Mouse (Mus musculus): ENCODE measurements around the gene Itga10. TPM values are rescaled to one million over a fixed set of nuclear protein-coding genes. Genes with fewer than 3 reads are reported as not detected.

Itga10 gene
- polyA plus RNA-seq (2014; fragmentation: Nextera tagmentation; extraction: Ambion mirVana), result 6.4 and 8.1 TPM in 2 replicates

DNA sequence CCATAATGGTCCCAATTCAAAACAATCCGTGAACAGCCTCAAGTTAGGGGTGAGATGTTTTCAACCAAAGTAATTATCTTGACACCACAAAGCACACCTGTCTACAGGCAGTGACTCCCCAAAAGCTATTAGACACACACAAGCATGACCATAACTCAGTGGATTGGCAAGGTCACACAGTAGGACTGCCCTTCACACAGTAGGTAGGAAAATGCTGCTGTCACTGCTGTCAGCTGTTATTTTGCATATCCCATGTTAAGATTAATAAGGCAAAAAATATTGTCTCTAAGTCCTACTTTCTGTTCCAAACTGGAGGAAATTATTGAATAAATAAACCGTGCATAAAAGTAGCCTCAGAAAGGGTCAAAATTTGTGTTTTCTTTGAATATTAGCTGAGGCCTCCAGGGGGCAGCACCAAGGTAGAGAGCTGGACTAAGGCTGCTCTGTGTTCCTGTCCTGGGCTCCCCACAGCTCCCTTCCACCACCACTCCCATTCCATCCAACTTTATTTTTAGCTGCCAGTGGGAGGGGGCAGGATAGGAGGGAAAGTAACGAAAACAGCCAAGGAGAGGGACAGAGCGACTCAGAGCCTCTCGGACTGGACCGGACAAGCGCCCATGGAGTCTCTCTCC, at the start of gene Itga10:
Gene Itga10, plus strand, starts transcription at position 567 of the 632 bp plus-strand sequence.
- Histone ChIP-seq H3K4me3 (ENCODE audit: low read depth, low read length) (peak within 1 kb of the TSS; percentile 18), H3K9me3 (ENCODE audit: control insufficient read depth, low read length) (no peaks in the 10 kb centered on the region), H3K9ac (ENCODE audit: low read depth, low read length) (no peak within 1 kb of the TSS), H3K4me1 (ENCODE audit: control insufficient read depth, insufficient read depth, low read length) (no peaks in the 10 kb centered on the region), H3K4me2 (ENCODE audit: low read depth, low read length) (peak within 1 kb of the TSS; percentile 20; the same call in 1 of the 2 replicates), H3K27me3 (replicated peaks; ENCODE audit: control insufficient read depth, insufficient read depth, low read length) (no peaks in the 10 kb centered on the region), H3K36me3 (ENCODE audit: control insufficient read depth, insufficient read depth, low read length) (peaks cover 43% of the 10 kb centered on the region), H3K27ac (replicated peaks; ENCODE audit: low read depth, low read length) (peak within 1 kb of the TSS; percentile 67)
- WGBS, result 55% methylated on average over 7 of the region's 7 CpGs
- DNase-seq (ENCODE audit: low spot score) (peak; percentile 67), ATAC-seq (ENCODE audit: low read depth) (peak; percentile 75; the same call in 1 of the 2 replicates)

DNA sequence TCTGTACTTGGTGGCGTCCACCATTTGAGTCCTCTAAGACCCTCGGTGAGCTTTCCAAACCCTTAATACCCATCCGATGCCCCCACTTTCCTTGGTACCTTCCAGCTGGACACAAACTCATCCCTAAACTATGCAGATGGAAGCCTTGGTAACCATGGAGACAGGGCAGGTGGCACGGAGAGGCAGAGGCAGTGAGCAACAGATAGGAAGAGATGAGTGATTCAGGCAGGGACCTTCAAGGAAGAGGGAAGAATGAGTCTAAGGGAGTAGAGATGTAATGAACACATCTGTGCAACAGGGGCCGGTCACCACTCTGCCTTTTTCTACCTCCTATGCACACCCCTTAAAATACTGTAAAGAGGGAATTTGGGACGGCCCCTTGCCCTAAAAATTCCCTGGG, 49.7 kb upstream of the Itga10 start:
- ATAC-seq (ENCODE audit: low read depth) (no peak), DNase-seq (ENCODE audit: low spot score) (no peak)
- H3K4me1 ChIP-seq (ENCODE audit: control insufficient read depth, insufficient read depth, low read length), result peaks cover 32% of the 10 kb centered on the region
- no peaks in the 10 kb centered on the region for H3K36me3 ChIP-seq (ENCODE audit: control insufficient read depth, insufficient read depth, low read length)
- 25% methylated on average over 6 of the region's 6 CpGs for WGBS
- peak overlapping the region; percentile 99 for H3K4me2 ChIP-seq (ENCODE audit: low read depth, low read length)
- H3K4me3 ChIP-seq (ENCODE audit: low read depth, low read length), result peak overlapping the region; percentile 58; the same call in 1 of the 2 replicates
- no peak overlapping the region for H3K9ac ChIP-seq (ENCODE audit: low read depth, low read length)
- H3K9me3 ChIP-seq (ENCODE audit: control insufficient read depth, low read length), result no peaks in the 10 kb centered on the region
- peaks cover 7% of the 10 kb centered on the region for H3K27me3 ChIP-seq (replicated peaks; ENCODE audit: control insufficient read depth, insufficient read depth, low read length)
- no peak overlapping the region for H3K27ac ChIP-seq (replicated peaks; ENCODE audit: low read depth, low read length)

DNA sequence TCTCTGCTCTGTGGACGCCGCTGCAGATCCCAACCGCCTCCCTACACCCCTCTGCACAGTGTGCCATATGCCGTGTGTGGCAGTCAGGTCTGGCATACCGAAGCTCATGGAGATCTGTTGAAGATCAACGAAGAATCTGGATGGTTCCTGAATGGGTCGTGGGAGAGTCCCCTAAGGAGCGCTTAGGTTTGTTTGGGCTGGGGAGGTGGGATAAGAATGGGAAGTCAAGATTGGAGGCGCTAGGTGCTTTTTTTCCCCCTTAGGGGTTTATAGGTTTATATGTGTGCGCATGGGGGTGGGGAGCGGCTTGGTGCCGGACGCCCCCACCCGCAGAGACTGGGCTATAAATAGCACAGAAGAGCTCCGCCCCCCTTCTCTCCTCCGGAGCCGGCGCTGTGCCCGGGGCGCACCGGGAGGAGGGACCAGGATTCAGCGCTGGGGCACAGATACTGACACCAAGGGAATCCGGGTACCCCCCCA, 49.1 kb upstream of the Itga10 start, which contains the start of gene Ankrd34a:
Gene Ankrd34a, plus strand, starts transcription at position 409 of the 480 bp plus-strand sequence.
- Histone ChIP-seq H3K27ac (replicated peaks; ENCODE audit: low read depth, low read length) (peak within 1 kb of the TSS; percentile 61; the same call in 1 of the 2 replicates), H3K9ac (ENCODE audit: low read depth, low read length) (peak within 1 kb of the TSS; percentile 74), H3K4me1 (ENCODE audit: control insufficient read depth, insufficient read depth, low read length) (peaks cover 32% of the 10 kb centered on the region), H3K36me3 (ENCODE audit: control insufficient read depth, insufficient read depth, low read length) (no peaks in the 10 kb centered on the region), H3K4me3 (ENCODE audit: low read depth, low read length) (peak within 1 kb of the TSS; percentile 58), H3K9me3 (ENCODE audit: control insufficient read depth, low read length) (no peaks in the 10 kb centered on the region), H3K4me2 (ENCODE audit: low read depth, low read length) (peak within 1 kb of the TSS; percentile 99), H3K27me3 (replicated peaks; ENCODE audit: control insufficient read depth, insufficient read depth, low read length) (peaks cover 7% of the 10 kb centered on the region)
- ATAC-seq (ENCODE audit: low read depth), result no peak
- 1% methylated on average over 15 of the region's 23 CpGs for WGBS
- DNase-seq (ENCODE audit: low spot score), result peak; percentile 46

DNA sequence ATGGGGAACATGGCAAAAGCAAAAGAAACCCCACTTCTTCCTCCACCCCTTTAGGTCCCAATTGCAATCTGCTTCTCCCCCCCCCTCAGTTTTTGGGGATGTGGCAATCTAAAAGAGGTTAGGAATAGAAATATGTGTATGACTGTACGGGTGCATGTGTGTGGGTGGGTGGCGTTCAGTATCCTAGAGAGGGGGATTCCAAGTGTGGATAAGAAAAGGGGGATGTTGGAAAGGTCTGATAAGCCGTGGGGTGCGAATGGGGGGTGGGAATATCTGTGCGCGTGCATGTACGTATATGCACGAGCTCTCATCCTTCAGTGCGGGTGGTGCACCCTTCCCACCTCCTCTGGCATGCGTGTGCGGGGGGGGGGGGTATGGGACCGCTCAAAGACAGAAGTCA, 48.5 kb upstream of the Itga10 start:
- DNase-seq (ENCODE audit: low spot score) (no peak), ATAC-seq (ENCODE audit: low read depth) (no peak)
- H3K4me1 ChIP-seq (ENCODE audit: control insufficient read depth, insufficient read depth, low read length), result peaks cover 32% of the 10 kb centered on the region
- peak overlapping the region; percentile 58 for H3K4me3 ChIP-seq (ENCODE audit: low read depth, low read length)
- peak overlapping the region; percentile 99 for H3K4me2 ChIP-seq (ENCODE audit: low read depth, low read length)
- WGBS, result 1% methylated on average over 8 of the region's 12 CpGs
- H3K27ac ChIP-seq (replicated peaks; ENCODE audit: low read depth, low read length), result no peak overlapping the region
- peaks cover 7% of the 10 kb centered on the region for H3K27me3 ChIP-seq (replicated peaks; ENCODE audit: control insufficient read depth, insufficient read depth, low read length)
- H3K36me3 ChIP-seq (ENCODE audit: control insufficient read depth, insufficient read depth, low read length), result no peaks in the 10 kb centered on the region
- peak overlapping the region; percentile 74 for H3K9ac ChIP-seq (ENCODE audit: low read depth, low read length)
- H3K9me3 ChIP-seq (ENCODE audit: control insufficient read depth, low read length), result no peaks in the 10 kb centered on the region

DNA sequence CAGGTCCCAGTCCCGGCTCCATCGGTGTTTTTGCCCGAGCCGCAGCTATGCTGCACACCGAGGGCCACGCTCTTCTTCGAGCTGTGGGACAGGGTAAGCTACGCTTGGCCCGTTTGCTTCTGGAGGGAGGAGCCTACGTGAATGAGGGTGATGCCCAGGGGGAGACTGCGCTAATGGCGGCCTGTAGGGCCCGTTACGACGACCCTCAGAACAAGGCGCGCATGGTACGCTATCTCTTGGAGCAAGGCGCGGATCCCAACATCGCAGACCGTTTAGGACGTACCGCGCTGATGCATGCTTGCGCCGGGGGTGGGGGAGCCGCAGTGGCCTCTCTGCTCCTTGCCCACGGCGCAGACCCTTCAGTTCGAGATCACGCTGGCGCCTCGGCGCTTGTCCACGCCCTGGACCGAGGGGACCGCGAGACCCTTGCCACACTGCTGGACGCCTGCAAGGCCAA, 47.9 kb upstream of the Itga10 start:
- no peak for ATAC-seq (ENCODE audit: low read depth)
- DNase-seq (ENCODE audit: low spot score), result peak; percentile 51
- Histone ChIP-seq H3K27ac (replicated peaks; ENCODE audit: low read depth, low read length) (peak overlapping the region; percentile 61; the same call in 1 of the 2 replicates), H3K4me1 (ENCODE audit: control insufficient read depth, insufficient read depth, low read length) (peaks cover 32% of the 10 kb centered on the region), H3K9ac (ENCODE audit: low read depth, low read length) (peak overlapping the region; percentile 74), H3K9me3 (ENCODE audit: control insufficient read depth, low read length) (no peaks in the 10 kb centered on the region), H3K4me2 (ENCODE audit: low read depth, low read length) (peak overlapping the region; percentile 99), H3K36me3 (ENCODE audit: control insufficient read depth, insufficient read depth, low read length) (no peaks in the 10 kb centered on the region), H3K27me3 (replicated peaks; ENCODE audit: control insufficient read depth, insufficient read depth, low read length) (peaks cover 7% of the 10 kb centered on the region), H3K4me3 (ENCODE audit: low read depth, low read length) (peak overlapping the region; percentile 58)
- under 1% methylated on average over 33 of the region's 40 CpGs for WGBS

DNA sequence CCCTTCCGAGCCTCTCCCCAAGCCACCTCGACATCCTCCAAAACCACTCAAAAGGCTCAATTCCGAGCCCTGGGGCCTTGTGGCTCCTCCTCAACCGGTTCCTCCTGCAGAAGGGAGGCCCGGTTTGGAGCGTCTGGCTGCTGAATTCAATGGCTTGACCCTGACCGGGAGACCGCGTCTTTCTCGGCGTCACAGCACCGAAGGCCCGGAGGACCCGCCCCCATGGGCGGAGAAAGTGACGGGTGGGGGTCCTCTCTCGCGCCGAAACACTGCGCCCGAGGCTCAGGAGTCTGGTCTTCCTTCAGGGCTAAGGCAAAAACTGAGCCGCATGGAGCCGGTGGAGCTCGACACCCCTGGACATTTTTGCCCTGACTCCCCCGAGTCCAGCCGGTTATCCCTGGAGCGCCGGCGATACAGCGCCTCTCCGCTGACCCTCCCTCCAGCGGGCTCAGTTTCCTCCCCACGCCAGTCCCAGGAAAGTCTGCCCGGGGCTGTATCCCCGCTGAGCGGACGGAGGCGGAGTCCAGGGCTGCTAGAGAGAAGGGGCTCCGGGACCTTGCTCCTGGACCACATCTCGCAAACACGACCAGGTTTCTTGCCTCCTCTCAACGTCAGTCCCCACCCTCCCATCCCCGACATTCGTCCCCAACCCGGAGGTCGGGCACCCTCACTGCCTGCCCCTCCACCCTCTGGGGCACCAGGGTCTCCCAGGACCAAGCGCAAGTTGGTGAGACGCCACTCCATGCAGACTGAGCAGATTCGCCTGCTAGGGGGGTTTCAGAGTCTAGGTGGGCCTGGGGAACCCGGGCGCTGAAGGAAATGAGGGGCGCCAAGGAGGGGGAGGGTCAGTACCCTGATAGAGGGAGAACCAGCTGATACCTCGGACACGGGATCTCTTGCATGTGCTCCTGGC, 47.0 kb upstream of the Itga10 start:
- no peaks in the 10 kb centered on the region for H3K9me3 ChIP-seq (ENCODE audit: control insufficient read depth, low read length)
- DNase-seq (ENCODE audit: low spot score) (peak; percentile 87), ATAC-seq (ENCODE audit: low read depth) (no peak)
- peak overlapping the region; percentile 74 for H3K9ac ChIP-seq (ENCODE audit: low read depth, low read length)
- H3K4me2 ChIP-seq (ENCODE audit: low read depth, low read length), result peak overlapping the region; percentile 99
- peak overlapping the region; percentile 58 for H3K4me3 ChIP-seq (ENCODE audit: low read depth, low read length)
- H3K27ac ChIP-seq (replicated peaks; ENCODE audit: low read depth, low read length), result peak overlapping the region; percentile 61
- WGBS, result 1% methylated on average over 40 of the region's 54 CpGs
- H3K4me1 ChIP-seq (ENCODE audit: control insufficient read depth, insufficient read depth, low read length), result peaks cover 32% of the 10 kb centered on the region
- peaks cover 7% of the 10 kb centered on the region for H3K27me3 ChIP-seq (replicated peaks; ENCODE audit: control insufficient read depth, insufficient read depth, low read length)
- no peaks in the 10 kb centered on the region for H3K36me3 ChIP-seq (ENCODE audit: control insufficient read depth, insufficient read depth, low read length)

DNA sequence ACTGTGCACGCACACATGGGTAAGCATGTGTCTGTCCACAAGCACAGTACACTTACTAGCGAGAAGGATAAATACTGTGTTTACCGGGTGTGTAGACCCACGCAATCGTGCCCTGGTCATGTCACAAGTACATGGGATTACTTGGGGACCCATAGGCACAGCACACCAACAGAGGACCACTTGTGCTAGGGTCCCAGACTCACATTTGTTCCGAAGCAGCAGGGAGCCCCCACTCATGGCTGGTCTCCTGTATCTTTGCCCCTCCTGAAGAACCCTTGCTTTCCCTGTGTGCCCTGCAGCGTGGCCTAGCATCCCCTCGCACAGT, 46.4 kb upstream of the Itga10 start:
- ATAC-seq (ENCODE audit: low read depth) (no peak), DNase-seq (ENCODE audit: low spot score) (no peak)
- WGBS, result 59% methylated on average over 8 of the region's 8 CpGs
- peaks cover 7% of the 10 kb centered on the region for H3K27me3 ChIP-seq (replicated peaks; ENCODE audit: control insufficient read depth, insufficient read depth, low read length)
- no peaks in the 10 kb centered on the region for H3K36me3 ChIP-seq (ENCODE audit: control insufficient read depth, insufficient read depth, low read length)
- H3K4me1 ChIP-seq (ENCODE audit: control insufficient read depth, insufficient read depth, low read length), result peaks cover 32% of the 10 kb centered on the region
- H3K4me3 ChIP-seq (ENCODE audit: low read depth, low read length), result peak overlapping the region; percentile 58
- H3K27ac ChIP-seq (replicated peaks; ENCODE audit: low read depth, low read length), result no peak overlapping the region
- no peaks in the 10 kb centered on the region for H3K9me3 ChIP-seq (ENCODE audit: control insufficient read depth, low read length)
- peak overlapping the region; percentile 99 for H3K4me2 ChIP-seq (ENCODE audit: low read depth, low read length)
- peak overlapping the region; percentile 74; the same call in 1 of the 2 replicates for H3K9ac ChIP-seq (ENCODE audit: low read depth, low read length)

DNA sequence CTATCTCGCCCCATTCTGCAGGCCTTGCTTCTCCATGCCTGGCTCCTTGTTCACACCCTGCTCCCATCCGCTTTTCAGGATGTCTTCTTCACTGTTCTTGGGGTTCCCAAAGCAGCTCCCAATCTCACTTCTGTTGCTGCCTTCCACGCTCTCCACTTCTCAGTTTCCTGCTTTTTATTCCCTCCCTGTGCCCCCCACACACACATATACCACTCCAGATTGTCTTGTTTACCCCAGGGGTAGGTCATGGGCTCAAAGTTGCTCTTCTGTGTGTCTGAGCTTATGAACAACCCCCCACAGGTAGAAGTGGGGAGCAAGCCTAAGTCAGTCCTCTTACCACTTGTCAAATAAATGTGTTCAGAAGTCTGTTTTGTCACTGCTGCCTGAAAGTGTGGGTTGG, 46.0 kb upstream of the Itga10 start:
- Histone ChIP-seq H3K4me3 (ENCODE audit: low read depth, low read length) (no peak overlapping the region), H3K27me3 (replicated peaks; ENCODE audit: control insufficient read depth, insufficient read depth, low read length) (peaks cover 7% of the 10 kb centered on the region)

More for the DNA sequence above, 46.0 kb upstream of the Itga10 start:
- Histone ChIP-seq H3K27ac (replicated peaks; ENCODE audit: low read depth, low read length) (no peak overlapping the region), H3K9ac (ENCODE audit: low read depth, low read length) (no peak overlapping the region), H3K4me1 (ENCODE audit: control insufficient read depth, insufficient read depth, low read length) (peaks cover 34% of the 10 kb centered on the region), H3K9me3 (ENCODE audit: control insufficient read depth, low read length) (no peaks in the 10 kb centered on the region), H3K36me3 (ENCODE audit: control insufficient read depth, insufficient read depth, low read length) (no peaks in the 10 kb centered on the region), H3K4me2 (ENCODE audit: low read depth, low read length) (0 out of 2 replicates have a peak overlapping the region, but pooled peaks have one; percentile 99)
- no peak for ATAC-seq (ENCODE audit: low read depth)
- no peak for DNase-seq (ENCODE audit: low spot score)
- WGBS, result 64% methylated on average over 3 of the region's 3 CpGs

All from embryonic facial prominence, embryonic 14.5 days (tissue).